Mouse (Mus musculus) 3134 (cell line): ENCODE data around the gene Ypel4.

Source experiments
- DNase-seq: peaks from one replicate; pipeline ENCODE4 v3.0.0-alpha.2; 2011; ENCODE audit warnings: low spot score; ENCODE audit not compliant: insufficient read length; ENCODE audit errors: extremely low read depth

Gene Ypel4

GRCm38 (mm10) chr2:84733579-84734300, at the start of gene Ypel4:
TSS of gene Ypel4 (plus strand) at chr2:84734058.
- DNase-seq: no peak

GRCm38 (mm10) chr2:84688080-84688844, 45.6 kb upstream of the Ypel4 start:
- no peak for DNase-seq

- DNase-seq: no peak
These were observed 43.8 kb upstream of the Ypel4 start for GRCm38 (mm10) chr2:84690050-84690449.

- DNase-seq: no peak
These were observed 38.7 kb upstream of the Ypel4 start for GRCm38 (mm10) chr2:84695007-84695695.

- DNase-seq: no peak
These were observed 30.4 kb upstream of the Ypel4 start for GRCm38 (mm10) chr2:84703497-84703896.

GRCm38 (mm10) chr2:84704329-84704728, 29.5 kb upstream of the Ypel4 start:
- DNase-seq: no peak

GRCm38 (mm10) chr2:84705295-84705694, 28.6 kb upstream of the Ypel4 start:
- no peak for DNase-seq

GRCm38 (mm10) chr2:84707523-84707922, 26.3 kb upstream of the Ypel4 start:
- DNase-seq: no peak

GRCm38 (mm10) chr2:84711898-84712297, 22.0 kb upstream of the Ypel4 start:
- no peak for DNase-seq

- DNase-seq: no peak
These were observed 19.4 kb upstream of the Ypel4 start for GRCm38 (mm10) chr2:84714422-84714810.

- DNase-seq: peak; percentile 98
These were observed 18.9 kb upstream of the Ypel4 start, which contains the start of gene Zdhhc5 for GRCm38 (mm10) chr2:84714811-84715561. TSS of gene Zdhhc5 (minus strand) at chr2:84715180.

- DNase-seq: no peak
These were observed 18.1 kb upstream of the Ypel4 start for GRCm38 (mm10) chr2:84715562-84716361.

- DNase-seq: peak; percentile 41
These were observed 17.2 kb upstream of the Ypel4 start for GRCm38 (mm10) chr2:84716423-84717355.

- no peak for DNase-seq
These were observed 16.5 kb upstream of the Ypel4 start for GRCm38 (mm10) chr2:84717357-84717756.

GRCm38 (mm10) chr2:84720718-84721117, 13.1 kb upstream of the Ypel4 start:
- no peak for DNase-seq

- no peak for DNase-seq
These were observed 12.7 kb upstream of the Ypel4 start for GRCm38 (mm10) chr2:84721182-84721581.

- DNase-seq: no peak
These were observed 10.0 kb upstream of the Ypel4 start for GRCm38 (mm10) chr2:84723856-84724255.

GRCm38 (mm10) chr2:84725770-84726169, 8.1 kb upstream of the Ypel4 start:
- no peak for DNase-seq

- no peak for DNase-seq
These were observed 7.1 kb upstream of the Ypel4 start for GRCm38 (mm10) chr2:84726716-84727115.
